Mouse (Mus musculus) adrenal gland, postnatal 36 days (tissue): ENCODE measurements around the gene Lipt2. TPM values are rescaled to one million over a fixed set of nuclear protein-coding genes. Genes with fewer than 3 reads are reported as not detected.

Source experiments
- DNase-seq, 2 experiments: peaks; one replicate each; pipeline ENCODE4 v3.0.0; 2021; ENCODE audit warnings: mixed read lengths in 1 of 2
- long read RNA-seq, 2 experiments: library from polyadenylated mRNA; stranded (forward); transcript quantifications; one replicate each; pipeline ENCODE4 v2.0.0; 2021; ENCODE audit warnings: borderline sequencing depth in 2 of 2
- total RNA-seq, 2 experiments: library from RNA; stranded (reverse); gene quantifications; 2 replicates each; pipeline ENCODE4 v1.2.3; 2021

Gene Lipt2
- total RNA-seq = 1 to 10 TPM; 3.8 to 5.3 TPM
- long read RNA-seq, experiment 1, transcript Lipt2-201 (2 exons, 1,663 nt) = major isoform, 7 of 7 reads
- long read RNA-seq, experiment 1, partial matches to known transcripts = 0 of 7 reads
- long read RNA-seq, experiment 1, other reads (novel, unspliced or antisense) = 0 of 7 reads
- long read RNA-seq, experiment 2, partial matches to known transcripts = 0 of 3 reads
- long read RNA-seq, experiment 2, other reads (novel, unspliced or antisense) = 0 of 3 reads

DNA sequence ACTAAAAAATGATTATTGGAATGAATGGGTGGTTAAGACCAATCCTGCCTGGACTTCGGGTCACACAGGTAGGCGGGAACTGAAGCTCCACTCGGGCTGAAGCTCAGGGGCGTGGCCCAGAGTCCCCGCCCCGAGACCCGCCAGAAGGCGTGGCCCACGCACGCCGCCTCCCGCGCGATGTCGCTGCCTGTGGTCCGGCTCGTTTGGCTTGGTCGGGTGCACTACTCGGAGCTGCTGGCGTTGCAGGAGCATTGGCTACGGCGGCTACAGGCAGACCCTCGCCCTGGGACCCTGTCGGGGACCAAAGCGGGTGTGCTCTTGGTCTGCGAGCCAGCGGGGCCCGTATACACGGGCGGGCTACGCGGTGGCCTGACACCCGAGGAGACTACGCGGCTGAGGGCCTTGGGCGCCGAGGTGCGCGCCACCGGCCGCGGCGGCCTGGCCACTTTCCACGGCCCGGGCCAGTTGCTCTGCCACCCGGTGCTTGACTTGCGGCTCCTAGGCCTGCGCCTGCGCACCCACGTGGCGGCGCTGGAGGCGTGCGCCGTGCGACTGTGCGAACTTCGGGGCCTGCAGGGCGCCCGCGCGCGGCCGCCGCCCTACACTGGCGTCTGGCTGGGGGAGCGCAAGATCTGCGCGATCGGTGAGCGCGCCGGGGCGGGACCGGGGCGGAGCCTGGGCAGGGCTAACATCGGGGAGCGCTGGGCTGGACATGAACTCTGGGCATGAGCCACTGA, at the start of gene Lipt2:
Gene Lipt2, plus strand, starts transcription at position 173 of the 737 bp plus-strand sequence.
- DNase-seq = peak; percentile 98

DNA sequence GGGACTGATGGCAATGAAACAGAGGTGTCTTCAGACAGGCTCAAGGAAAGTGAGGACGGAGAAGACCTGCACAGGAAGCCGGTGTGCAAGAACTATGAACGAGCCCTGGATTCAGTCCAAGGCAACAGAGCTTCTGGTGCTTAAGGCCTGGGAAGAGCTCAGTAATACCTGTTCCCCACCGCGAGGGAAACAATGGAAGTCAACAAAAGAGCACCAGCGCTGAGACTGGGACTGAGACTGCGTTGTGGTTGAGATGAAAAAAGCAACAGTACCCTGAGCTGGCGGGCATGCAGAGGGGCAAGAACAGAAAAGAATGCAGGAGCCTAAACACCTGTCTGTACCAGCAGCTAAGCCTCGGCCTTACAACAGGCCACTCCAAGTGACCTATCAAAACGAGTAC, 47.6 kb upstream of the Lipt2 start:
- DNase-seq = no peak

DNA sequence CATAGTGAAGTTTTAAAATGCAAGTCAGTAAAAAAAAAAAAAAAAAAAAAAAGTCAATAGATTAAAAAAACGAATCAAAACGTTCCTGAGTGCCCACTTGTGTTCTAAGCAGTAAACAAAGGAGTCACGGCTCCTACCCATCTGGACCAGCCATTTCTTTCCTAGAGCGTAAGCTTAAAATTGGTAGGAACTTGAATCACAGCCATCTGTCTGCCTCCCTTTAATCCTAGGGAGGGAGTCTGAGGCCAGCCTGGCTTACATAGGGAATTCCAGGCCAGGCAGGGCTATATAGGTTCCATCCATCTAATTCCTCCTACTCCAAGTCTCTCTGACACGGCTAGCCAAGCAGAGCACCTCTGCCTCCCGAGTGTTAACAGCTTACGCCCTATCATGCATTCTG, 45.3 kb upstream of the Lipt2 start:
- no peak for DNase-seq

DNA sequence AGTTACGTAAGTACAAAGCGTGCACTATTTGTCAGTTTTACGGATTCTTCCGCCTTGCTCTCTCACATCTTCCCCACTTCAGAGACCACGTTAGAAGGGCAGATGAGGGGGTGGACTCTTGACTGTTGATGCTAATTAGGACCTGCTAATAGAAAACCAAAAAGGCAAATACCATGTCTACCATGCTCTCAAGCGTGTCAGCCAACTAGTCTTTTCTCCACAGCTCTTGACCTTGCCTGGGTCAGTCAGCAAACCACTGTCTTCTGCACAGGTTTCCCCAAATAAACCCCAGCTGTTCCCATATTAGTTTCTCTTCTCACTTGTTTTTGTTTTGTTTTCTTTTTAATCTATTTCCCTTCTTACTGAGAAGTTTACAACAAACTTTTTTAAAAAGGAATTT, 44.8 kb upstream of the Lipt2 start:
- DNase-seq = no peak

- DNase-seq = peak; percentile 68 to 70
These were observed 38.3 kb upstream of the Lipt2 start for GRCm38 (mm10) chr7:100120791-100121261.

- peak; percentile 98 to 100 for DNase-seq
These were observed 37.7 kb upstream of the Lipt2 start, which contains the start of gene Pold3 for GRCm38 (mm10) chr7:100121376-100121789. TSS of gene Pold3 (minus strand) at chr7:100121565.

GRCm38 (mm10) chr7:100123486-100123885, 35.6 kb upstream of the Lipt2 start:
- DNase-seq = peak; percentile 52 to 57

GRCm38 (mm10) chr7:100124211-100124610, 34.9 kb upstream of the Lipt2 start:
- peak; percentile 20 to 40 for DNase-seq

GRCm38 (mm10) chr7:100125166-100125565, 33.9 kb upstream of the Lipt2 start:
- no peak for DNase-seq

DNA sequence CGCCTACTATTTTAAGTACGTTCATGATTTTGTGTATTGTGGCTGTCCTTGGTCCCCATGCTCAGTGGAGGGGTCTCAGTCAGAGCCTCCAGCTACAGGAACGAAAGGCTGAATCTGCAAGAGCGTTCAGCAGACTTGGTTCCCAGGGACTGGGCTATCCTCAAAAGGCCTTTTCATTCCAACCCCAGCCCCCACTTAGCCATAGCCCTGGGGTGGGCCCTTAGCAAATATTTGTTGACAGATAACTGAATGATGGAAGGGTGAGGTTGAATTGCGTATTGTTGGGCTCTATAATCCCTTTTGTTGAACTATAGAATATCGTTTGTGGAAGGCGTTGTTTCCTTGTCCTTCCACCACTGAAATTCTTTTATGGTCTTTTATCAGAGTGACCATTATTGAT, 32.6 kb upstream of the Lipt2 start:
- DNase-seq = no peak

- DNase-seq = no peak
These were observed 30.6 kb upstream of the Lipt2 start for GRCm38 (mm10) chr7:100128262-100129041.

- no peak for DNase-seq
These were observed 28.5 kb upstream of the Lipt2 start for GRCm38 (mm10) chr7:100130592-100130991.

DNA sequence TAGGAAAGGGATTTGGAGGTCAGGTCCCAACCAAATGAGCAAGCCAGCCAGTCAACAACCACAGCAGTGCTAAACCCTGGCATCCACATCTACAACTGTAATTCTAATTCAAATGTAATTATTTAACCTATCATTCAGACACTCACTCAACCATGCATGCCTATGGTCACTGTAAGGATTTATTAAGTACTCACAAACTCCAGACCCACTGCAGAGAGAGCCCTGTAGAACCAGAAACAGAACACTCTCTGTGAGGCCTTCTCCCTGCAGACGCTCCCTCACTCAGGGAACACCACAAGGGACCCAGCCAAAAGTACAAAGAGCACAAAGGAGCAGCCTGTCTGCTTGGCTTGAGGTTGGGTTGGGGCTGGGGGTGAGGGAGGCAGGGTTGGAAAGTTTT, 26.7 kb upstream of the Lipt2 start:
- no peak for DNase-seq

DNA sequence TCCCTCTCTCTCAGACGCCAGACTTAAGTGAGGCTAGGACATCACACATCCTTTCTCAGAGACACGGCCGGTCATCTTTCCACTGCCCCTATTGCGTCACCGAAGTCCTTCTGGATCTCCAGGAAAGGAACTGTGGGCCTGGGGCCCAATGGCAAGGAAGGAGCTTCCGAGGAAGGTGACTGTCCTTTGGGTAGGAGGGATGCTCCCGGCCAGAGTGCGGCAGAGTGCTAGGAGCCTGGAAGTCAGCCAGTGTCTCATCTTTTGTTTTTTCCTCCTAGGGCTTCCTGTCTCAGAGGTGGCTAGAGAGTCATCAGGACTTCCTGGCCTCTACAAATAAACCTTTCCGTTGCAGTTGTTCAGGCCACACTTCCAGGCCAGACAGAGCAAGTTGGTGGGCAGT, 22.0 kb upstream of the Lipt2 start:
- peak; percentile 46 to 60 for DNase-seq

GRCm38 (mm10) chr7:100138075-100138474, 21.0 kb upstream of the Lipt2 start:
- DNase-seq = no peak

- no peak for DNase-seq
These were observed 18.5 kb upstream of the Lipt2 start for GRCm38 (mm10) chr7:100140591-100140990.

GRCm38 (mm10) chr7:100148586-100148985, 10.5 kb upstream of the Lipt2 start:
- DNase-seq = no peak

DNA sequence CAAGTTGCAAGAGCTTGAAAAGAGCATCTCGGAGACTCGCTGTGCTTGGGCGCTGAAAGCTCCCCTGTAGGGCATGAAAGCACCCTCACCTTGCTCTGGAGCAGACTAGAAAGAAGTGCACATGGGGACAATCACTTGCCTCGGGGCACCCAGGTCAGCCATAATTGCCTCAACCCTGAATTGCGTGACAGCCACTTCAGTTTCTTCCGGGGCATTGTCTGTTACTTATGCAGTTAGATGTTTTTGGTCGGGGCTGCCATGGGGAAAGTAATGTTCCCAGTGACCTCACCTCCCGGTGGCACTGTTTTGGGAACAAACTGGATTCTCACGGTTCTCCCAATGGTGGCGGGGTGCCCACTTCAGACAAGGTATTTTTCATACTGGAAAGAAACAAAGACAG, 9.0 kb upstream of the Lipt2 start:
- peak in 1 of 2 experiments; percentile 43 for DNase-seq

- DNase-seq = peak; percentile 34 to 42
These were observed 8.5 kb upstream of the Lipt2 start for GRCm38 (mm10) chr7:100150626-100151025.

DNA sequence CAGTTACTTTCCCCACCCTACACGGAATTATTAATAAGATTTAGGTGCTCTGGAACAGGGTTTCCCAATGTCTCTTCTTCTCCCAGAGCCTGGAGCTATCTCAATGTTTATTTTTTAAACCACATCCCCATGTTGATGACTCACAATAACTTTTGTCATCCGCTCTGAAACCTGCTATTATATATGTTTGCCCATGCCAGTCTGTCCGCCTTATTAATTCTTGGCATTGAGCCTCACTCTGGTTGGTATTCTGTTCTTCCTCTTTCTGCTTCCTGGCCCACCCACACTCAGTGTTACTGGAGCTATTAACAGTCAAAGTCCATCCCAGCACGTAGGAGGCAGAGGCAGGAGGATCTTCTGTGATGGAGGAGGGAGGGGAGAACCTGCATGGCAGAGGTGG, 1.4 kb upstream of the Lipt2 start:
- no peak for DNase-seq

DNA sequence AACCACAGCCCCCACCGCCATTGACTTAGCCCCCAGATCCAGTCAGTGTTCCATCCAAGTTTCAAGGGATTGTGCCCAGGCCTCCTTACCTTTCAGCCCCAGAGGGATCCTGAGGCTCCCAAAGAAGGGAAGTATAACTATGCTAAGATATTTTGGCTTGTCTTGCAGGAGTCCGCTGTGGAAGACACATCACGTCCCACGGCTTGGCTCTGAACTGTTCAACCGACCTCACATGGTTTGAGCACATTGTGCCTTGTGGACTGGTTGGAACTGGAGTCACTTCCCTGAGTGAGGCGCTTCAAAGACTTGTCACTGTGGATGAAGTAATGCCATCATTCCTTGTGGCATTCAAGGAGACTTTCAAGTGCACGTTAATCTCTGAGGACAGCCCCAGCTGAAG, 929 bp downstream of the Lipt2 start:
- DNase-seq = peak in 1 of 2 experiments; percentile 22

DNA sequence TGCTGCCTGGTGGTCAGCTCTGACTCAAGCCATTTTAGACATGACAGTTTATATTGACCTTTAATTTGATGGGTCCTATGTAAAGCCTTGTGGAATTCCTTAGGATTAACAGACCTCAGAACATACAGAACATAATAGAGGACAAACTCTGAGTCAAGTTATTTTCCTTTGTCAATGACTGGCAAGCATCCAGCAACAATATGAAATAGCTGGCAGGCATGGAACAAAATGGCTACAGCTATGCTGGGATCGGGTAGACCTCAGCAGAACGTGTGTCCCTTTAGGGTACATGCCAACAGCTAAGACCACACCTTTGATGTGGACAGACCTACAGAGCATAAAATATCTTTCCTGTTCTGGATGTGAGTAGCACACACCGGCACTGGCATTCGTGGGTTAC, 4.4 kb downstream of the Lipt2 start:
- no peak for DNase-seq

- peak; percentile 6 to 9 for DNase-seq
These were observed 9.6 kb downstream of the Lipt2 start for GRCm38 (mm10) chr7:100168654-100169053.
